Mouse (Mus musculus): ENCODE data around the gene Lrp1.

DNA sequence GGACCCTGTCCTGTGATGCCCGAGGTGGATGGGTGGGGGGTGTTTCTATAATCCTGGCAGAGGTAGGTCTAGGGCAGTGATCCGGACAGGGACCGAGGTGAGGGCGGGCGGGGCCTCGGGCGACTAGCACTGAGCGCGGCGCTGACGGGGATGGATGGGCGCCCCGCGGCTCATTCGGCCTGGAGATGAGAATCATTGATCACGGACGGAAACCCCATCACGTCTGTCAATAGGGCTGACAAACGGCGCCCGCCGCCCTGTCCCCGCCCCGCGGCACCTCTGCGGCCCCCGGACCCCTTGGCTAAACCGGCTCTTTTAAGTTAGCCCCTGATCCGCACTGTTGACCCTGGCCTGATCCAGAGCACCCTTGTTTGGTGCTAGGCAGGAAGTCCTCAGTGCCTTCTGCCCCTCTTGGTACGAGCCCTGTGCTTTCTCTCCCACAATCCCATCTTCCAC lies 86.0 kb downstream of the Lrp1 start:
- TF ChIP-seq EP300 (IDR thresholded peaks at IDR 0.05; ENCODE audit: low read length), result no peak
- no peak for TF ChIP-seq ZC3H11A (IDR thresholded peaks at IDR 0.05; ENCODE audit: low read depth, low read length)
- TF ChIP-seq CTCF (conservative IDR thresholded peaks at IDR 0.05 in 1 of 2, IDR thresholded peaks at IDR 0.05 in 1 of 2; ENCODE audit: low read depth in 2 of 2, low read length in 2 of 2), result no peak
- TF ChIP-seq MAZ (IDR thresholded peaks at IDR 0.05; ENCODE audit: low read depth, low read length), result no peak
- no peak for TF ChIP-seq KAT2A (IDR thresholded peaks at IDR 0.05; ENCODE audit: insufficient replicate concordance, low read length)
- no peak for TF ChIP-seq MEF2A (IDR thresholded peaks at IDR 0.05; ENCODE audit: borderline replicate concordance, low read depth, low read length)
